Mouse (Mus musculus): ENCODE measurements around the gene Sf3b4.

Sf3b4 gene

DNA sequence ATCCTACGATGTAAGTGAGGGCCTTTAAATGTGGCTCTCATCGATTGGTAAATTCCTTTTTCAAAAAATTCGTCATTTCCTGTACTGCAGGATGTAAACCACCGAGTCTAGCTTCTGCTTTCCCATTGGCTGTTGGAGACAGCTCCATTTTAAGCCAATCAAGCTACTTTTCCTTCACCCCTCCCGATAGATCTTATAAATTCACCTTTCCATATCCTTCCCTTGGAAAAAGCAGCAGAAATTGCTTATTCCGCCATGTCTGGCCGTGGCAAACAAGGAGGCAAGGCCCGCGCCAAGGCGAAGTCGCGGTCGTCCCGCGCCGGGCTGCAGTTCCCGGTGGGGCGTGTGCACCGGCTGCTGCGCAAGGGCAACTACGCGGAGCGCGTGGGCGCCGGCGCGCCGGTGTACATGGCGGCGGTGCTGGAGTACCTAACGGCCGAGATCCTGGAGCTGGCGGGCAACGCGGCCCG is 47.6 kb downstream of the Sf3b4 start, which contains the start of the genes Bola1 and Hist2h2ab:
Gene Bola1, minus strand, starts transcription at position 49 of the 470 bp plus-strand sequence.
Gene Hist2h2ab, plus strand, starts transcription at position 205 of the 470 bp plus-strand sequence.
- DNase-seq (ENCODE audit: low read depth, low spot score) = peak; percentile 87

DNA sequence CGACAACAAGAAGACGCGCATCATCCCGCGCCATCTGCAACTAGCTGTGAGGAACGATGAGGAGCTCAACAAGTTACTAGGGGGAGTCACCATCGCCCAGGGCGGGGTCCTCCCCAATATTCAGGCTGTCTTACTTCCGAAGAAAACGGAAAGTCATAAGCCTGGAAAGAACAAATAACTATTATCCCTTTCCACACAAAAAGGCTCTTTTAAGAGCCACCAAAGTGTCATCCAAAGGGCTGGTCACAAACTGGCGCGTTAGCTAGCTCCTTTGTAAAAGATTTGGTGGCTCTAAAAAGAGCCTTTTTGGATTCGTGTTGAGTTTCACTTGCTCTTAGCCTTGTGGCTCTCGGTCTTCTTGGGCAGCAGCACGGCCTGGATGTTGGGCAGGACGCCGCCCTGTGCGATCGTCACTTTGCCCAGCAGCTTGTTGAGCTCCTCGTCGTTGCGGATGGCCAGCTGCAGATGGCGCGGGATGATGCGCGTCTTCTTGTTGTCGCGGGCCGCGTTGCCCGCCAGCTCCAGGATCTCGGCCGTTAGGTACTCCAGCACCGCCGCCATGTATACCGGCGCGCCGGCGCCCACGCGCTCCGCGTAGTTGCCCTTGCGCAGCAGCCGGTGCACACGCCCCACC is 48.1 kb downstream of the Sf3b4 start:
- DNase-seq (ENCODE audit: low read depth, low spot score) = peak; percentile 67

DNA sequence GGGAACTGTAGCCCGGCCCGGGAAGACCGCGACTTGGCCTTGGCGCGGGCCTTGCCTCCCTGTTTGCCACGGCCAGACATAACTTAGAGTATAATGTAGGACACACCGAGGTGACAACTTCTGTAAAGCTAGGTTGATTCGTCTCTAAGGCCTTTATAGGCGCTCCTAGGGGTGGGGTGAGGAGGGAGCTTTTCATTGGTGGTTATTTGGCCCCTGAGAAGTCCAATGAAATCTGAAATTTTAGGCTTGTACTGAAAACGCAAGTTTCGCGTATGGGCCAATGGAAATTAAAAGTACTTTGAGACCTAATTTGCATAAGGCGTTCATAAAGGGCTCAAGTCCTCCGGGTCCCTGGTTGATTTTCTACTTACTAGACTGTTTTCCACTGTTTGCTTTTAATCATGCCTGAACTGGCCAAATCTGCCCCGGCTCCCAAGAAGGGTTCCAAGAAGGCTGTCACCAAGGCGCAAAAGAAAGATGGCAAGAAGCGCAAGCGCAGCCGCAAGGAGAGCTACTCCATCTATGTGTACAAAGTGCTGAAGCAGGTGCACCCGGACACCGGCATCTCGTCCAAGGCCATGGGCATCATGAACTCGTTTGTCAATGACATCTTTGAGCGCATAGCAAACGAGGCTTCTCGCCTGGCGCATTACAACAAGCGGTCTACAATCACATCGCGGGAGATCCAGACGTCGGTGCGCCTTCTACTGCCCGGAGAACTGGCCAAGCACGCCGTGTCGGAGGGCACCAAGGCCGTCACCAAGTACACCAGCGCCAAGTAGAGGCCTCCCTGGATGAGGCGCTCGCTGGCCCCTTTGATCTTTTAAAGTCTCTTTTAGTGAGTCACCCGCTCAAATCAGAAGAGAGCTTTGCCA is 48.9 kb downstream of the Sf3b4 start, which contains the start of the genes Hist2h2ac and Hist2h2be:
Gene Hist2h2ac, minus strand, starts transcription at position 116 of the 875 bp plus-strand sequence.
Gene Hist2h2be, plus strand, starts transcription at position 355 of the 875 bp plus-strand sequence.
- DNase-seq (ENCODE audit: low read depth, low spot score) = peak; percentile 91

DNA sequence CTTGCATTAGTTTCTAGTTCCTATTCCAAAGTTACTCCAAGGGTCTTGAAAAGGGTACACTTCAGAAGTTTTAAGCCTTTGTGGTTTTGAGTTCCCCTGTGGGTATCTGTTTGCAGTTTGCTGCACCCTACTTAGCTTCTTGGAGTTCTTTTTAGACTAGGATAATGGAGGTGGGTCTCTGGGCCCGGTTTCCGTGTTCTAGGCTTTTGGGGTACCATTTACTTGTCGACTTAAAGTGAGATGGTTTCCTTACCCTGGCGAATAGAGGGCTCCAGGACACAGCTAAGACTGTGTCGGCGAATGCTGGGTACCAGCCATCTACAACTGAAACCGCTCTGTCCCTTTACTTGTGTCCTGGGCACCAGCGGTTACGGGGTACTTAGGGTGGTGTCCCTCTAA is 49.5 kb downstream of the Sf3b4 start:
- no peak for DNase-seq (ENCODE audit: low read depth, low spot score)

DNA sequence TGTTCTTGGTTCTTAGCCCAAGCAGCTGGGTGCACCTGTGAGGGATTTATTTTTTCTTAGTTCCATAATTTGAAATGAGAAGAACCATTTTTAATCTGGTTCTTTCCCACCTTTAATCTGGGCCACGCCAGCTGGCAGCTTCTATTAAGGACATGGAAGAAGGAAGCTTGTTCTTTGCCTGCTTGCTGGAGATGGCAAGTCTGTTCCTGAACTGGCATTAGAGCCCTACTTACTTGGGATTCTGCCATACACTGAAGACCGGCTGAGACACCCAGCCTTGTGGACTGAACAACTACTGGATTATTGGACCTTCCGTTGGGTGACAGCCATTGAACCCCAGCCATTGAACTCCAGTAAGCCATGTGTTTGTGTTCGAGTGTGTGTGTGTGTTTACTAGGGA is 50.6 kb downstream of the Sf3b4 start:
- DNase-seq (ENCODE audit: low read depth, low spot score) = no peak

DNA sequence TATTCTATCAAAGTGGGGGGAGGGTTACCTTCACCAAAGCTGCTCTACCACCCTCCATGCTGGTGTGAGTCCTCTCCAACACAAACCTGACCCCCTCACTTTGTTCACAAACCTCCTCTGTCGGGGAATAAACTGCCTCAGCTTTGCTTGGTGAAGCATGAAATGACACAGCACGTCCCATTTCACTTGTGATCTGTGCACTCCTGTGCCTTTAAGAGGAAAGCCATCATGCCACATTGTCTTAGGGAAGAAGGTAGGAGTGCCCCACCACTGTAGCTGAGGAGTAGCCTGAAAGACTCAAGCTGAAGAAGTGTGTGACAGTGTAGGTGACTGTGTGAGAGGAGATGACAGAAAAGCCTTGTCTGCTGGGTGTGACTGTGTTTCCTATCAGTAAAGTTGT is 53.3 kb downstream of the Sf3b4 start:
- DNase-seq (ENCODE audit: low read depth, low spot score) = no peak
